Mouse (Mus musculus): ENCODE results near the gene Pfkl. TPM values are rescaled to one million over a fixed set of nuclear protein-coding genes. Genes with fewer than 3 reads are reported as not detected.
"Not testable (repeated sequence)": the region's sequence is repeated elsewhere in the genome, so short reads cannot be mapped to it uniquely, and the experiment has no call there.

Pfkl gene
- polyA plus RNA-seq, 1 experiment from 2014 or later: 131 TPM

- no peak for ATAC-seq
- ChIA-PET CTCF (interaction anchor here (1.4 kb wide), 1 partner anchor 19 kb away, joined by 3 read pairs; no protein-coding TSS in a partner anchor), POLR2A (no interaction called here)
Observed at GRCm38 (mm10) chr10:78041647-78042046, 31.8 kb upstream of the Pfkl start, which contains the start of gene Dnmt3l. Gene Dnmt3l, plus strand, starts transcription at chr10:78041947.

GRCm38 (mm10) chr10:78037139-78037538 is 27.3 kb upstream of the Pfkl start:
- no peak for TF ChIP-seq CTCF (IDR thresholded peaks at IDR 0.05)
- POLR2A ChIA-PET: no interaction called here
- DNase-seq (ENCODE audit: low read depth, low spot score) (no peak), ATAC-seq (no peak)
- CTCF ChIA-PET: no interaction called here
- peaks cover 4% of the 10 kb centered on the region for H3K27me3 ChIP-seq
- in situ Hi-C loops (cut with MboI; ENCODE audit: low pct_unique_long_range_greater_than_20kb): loop anchor here (25.0 kb wide), 1 partner anchor 350 kb away; no protein-coding TSS in a partner anchor

More at GRCm38 (mm10) chr10:78041647-78042046, 31.8 kb upstream of the Pfkl start, which contains the start of gene Dnmt3l:
- no peak for DNase-seq (ENCODE audit: low read depth, low spot score)
- no peak for TF ChIP-seq CTCF (IDR thresholded peaks at IDR 0.05)
- in situ Hi-C loops (cut with MboI; ENCODE audit: low pct_unique_long_range_greater_than_20kb): loop anchor here (25.0 kb wide), 1 partner anchor 346 kb away; no protein-coding TSS in a partner anchor
- no peaks in the 10 kb centered on the region for H3K27me3 ChIP-seq

GRCm38 (mm10) chr10:78031987-78032386 is 22.1 kb upstream of the Pfkl start:
- ATAC-seq: no peak
- in situ Hi-C loops (cut with MboI; ENCODE audit: low pct_unique_long_range_greater_than_20kb): loop anchor here (5.0 to 25.0 kb wide), 2 partner anchors 130 to 355 kb away; no protein-coding TSS in a partner anchor
- peaks cover 4% of the 10 kb centered on the region for H3K27me3 ChIP-seq
- no peak for DNase-seq (ENCODE audit: low read depth, low spot score)
- TF ChIP-seq CTCF (IDR thresholded peaks at IDR 0.05): no peak
- ChIA-PET POLR2A (no interaction called here), CTCF (no interaction called here)

- no peak for TF ChIP-seq CTCF (IDR thresholded peaks at IDR 0.05)
- no peak for ATAC-seq
- H3K27me3 ChIP-seq: no peaks in the 10 kb centered on the region
- CTCF ChIA-PET: interaction anchor here (1.0 to 3.8 kb wide), 5 partner anchors 9 to 135 kb away, joined by 5 to 33 read pairs (median 17); no protein-coding TSS in a partner anchor
- no peak for DNase-seq (ENCODE audit: low read depth, low spot score)
- POLR2A ChIA-PET: no interaction called here
- in situ Hi-C loops (cut with MboI; ENCODE audit: low pct_unique_long_range_greater_than_20kb): loop anchor here (25.0 kb wide), 1 partner anchor 358 kb away; no protein-coding TSS in a partner anchor
Observed at GRCm38 (mm10) chr10:78029080-78029479, 19.2 kb upstream of the Pfkl start.

- in situ Hi-C loops (cut with MboI; ENCODE audit: low pct_unique_long_range_greater_than_20kb): loop anchor here (25.0 kb wide), 1 partner anchor 359 kb away; no protein-coding TSS in a partner anchor
- peak; percentile 85 for TF ChIP-seq CTCF (IDR thresholded peaks at IDR 0.05)
- ChIA-PET POLR2A (no interaction called here), CTCF (interaction anchor here (0.7 to 3.8 kb wide), 10 partner anchors 9 to 136 kb away, joined by 3 to 33 read pairs (median 7); partner anchors contain the start of gene Pfkl)
- peak; percentile 13 for DNase-seq (ENCODE audit: low read depth, low spot score)
- H3K27me3 ChIP-seq: no peaks in the 10 kb centered on the region
- ATAC-seq: peak; percentile 60
Observed at GRCm38 (mm10) chr10:78028129-78028528, 18.2 kb upstream of the Pfkl start.

GRCm38 (mm10) chr10:78025453-78025852 is 15.6 kb upstream of the Pfkl start:
- TF ChIP-seq CTCF (IDR thresholded peaks at IDR 0.05): peak; percentile 60
- CTCF ChIA-PET: interaction anchor here (2.4 kb wide), 1 partner anchor 41 kb away, joined by 9 read pairs; no protein-coding TSS in a partner anchor
- DNase-seq (ENCODE audit: low read depth, low spot score); POLR2A ChIA-PET; H3K27me3 ChIP-seq; ATAC-seq: not testable (repeated sequence)
- in situ Hi-C loops (cut with MboI; ENCODE audit: low pct_unique_long_range_greater_than_20kb): loop anchor here (25.0 kb wide), 1 partner anchor 362 kb away; no protein-coding TSS in a partner anchor

- ATAC-seq; DNase-seq (ENCODE audit: low read depth, low spot score); in situ Hi-C loops (cut with MboI; ENCODE audit: low pct_unique_long_range_greater_than_20kb); H3K27me3 ChIP-seq: not testable (repeated sequence)
- POLR2A ChIA-PET: interaction anchor here (1.4 kb wide), 1 partner anchor 151 kb away, joined by 4 read pairs; no protein-coding TSS in a partner anchor
- CTCF ChIA-PET: interaction anchor here (1.2 to 3.8 kb wide), 4 partner anchors 8 to 143 kb away, joined by 4 to 41 read pairs (median 16); partner anchors contain the start of gene Icosl
Observed at GRCm38 (mm10) chr10:78019984-78020383, 10.1 kb upstream of the Pfkl start.

- ATAC-seq (no peak), DNase-seq (ENCODE audit: low read depth, low spot score) (no peak)
- in situ Hi-C loops (cut with MboI; ENCODE audit: low pct_unique_long_range_greater_than_20kb): no loop called here
- H3K27me3 ChIP-seq: no peaks in the 10 kb centered on the region
- POLR2A ChIA-PET: interaction anchor here (1.1 to 1.6 kb wide), 3 partner anchors 10 to 203 kb away, joined by 4 to 8 read pairs (median 4); partner anchors contain the start of gene Pfkl
- TF ChIP-seq CTCF (IDR thresholded peaks at IDR 0.05): no peak
- CTCF ChIA-PET: interaction anchor here (0.6 to 3.8 kb wide), 14 partner anchors 9 to 144 kb away, joined by 3 to 41 read pairs (median 5); partner anchors contain the start of genes Icosl and Pfkl
Observed at GRCm38 (mm10) chr10:78019291-78019690, 9.4 kb upstream of the Pfkl start.

GRCm38 (mm10) chr10:78018797-78019203 is 8.9 kb upstream of the Pfkl start:
- peak; percentile 13 for DNase-seq (ENCODE audit: low read depth, low spot score)
- ATAC-seq: peak; percentile 82
- ChIA-PET POLR2A (interaction anchor here (1.1 to 1.6 kb wide), 3 partner anchors 9 to 204 kb away, joined by 4 to 8 read pairs (median 4); partner anchors contain the start of gene Pfkl), CTCF (interaction anchor here (0.6 to 3.8 kb wide), 14 partner anchors 8 to 144 kb away, joined by 3 to 41 read pairs (median 5); partner anchors contain the start of genes Icosl and Pfkl)
- no peaks in the 10 kb centered on the region for H3K27me3 ChIP-seq
- no peak for TF ChIP-seq CTCF (IDR thresholded peaks at IDR 0.05)
- in situ Hi-C loops (cut with MboI; ENCODE audit: low pct_unique_long_range_greater_than_20kb): no loop called here

- POLR2A ChIA-PET: interaction anchor here (1.0 kb wide), 1 partner anchor 32 kb away, joined by 4 read pairs; no protein-coding TSS in a partner anchor
- no peak for TF ChIP-seq CTCF (IDR thresholded peaks at IDR 0.05)
- no peaks in the 10 kb centered on the region for H3K27me3 ChIP-seq
- CTCF ChIA-PET: interaction anchor here (0.9 to 3.8 kb wide), 3 partner anchors 11 to 146 kb away, joined by 3 to 41 read pairs (median 4); no protein-coding TSS in a partner anchor
- in situ Hi-C loops (cut with MboI; ENCODE audit: low pct_unique_long_range_greater_than_20kb): no loop called here
- ATAC-seq (no peak), DNase-seq (ENCODE audit: low read depth, low spot score) (no peak)
Observed at GRCm38 (mm10) chr10:78016366-78016765, 6.5 kb upstream of the Pfkl start.

GRCm38 (mm10) chr10:78015489-78015888 is 5.6 kb upstream of the Pfkl start:
- CTCF ChIA-PET: interaction anchor here (0.9 to 1.0 kb wide), 2 partner anchors 17 to 30 kb away, joined by 3 read pairs; no protein-coding TSS in a partner anchor
- POLR2A ChIA-PET: no interaction called here
- TF ChIP-seq CTCF (IDR thresholded peaks at IDR 0.05): no peak
- no peaks in the 10 kb centered on the region for H3K27me3 ChIP-seq
- DNase-seq (ENCODE audit: low read depth, low spot score) (no peak), ATAC-seq (no peak)
- in situ Hi-C loops (cut with MboI; ENCODE audit: low pct_unique_long_range_greater_than_20kb): no loop called here
